Mouse (Mus musculus): ENCODE results near the gene Fam219b.

Gene Fam219b

GRCm38 (mm10) chr9:57525516-57525915, 11.8 kb upstream of the Fam219b start:
- DNase-seq, result no peak

DNA sequence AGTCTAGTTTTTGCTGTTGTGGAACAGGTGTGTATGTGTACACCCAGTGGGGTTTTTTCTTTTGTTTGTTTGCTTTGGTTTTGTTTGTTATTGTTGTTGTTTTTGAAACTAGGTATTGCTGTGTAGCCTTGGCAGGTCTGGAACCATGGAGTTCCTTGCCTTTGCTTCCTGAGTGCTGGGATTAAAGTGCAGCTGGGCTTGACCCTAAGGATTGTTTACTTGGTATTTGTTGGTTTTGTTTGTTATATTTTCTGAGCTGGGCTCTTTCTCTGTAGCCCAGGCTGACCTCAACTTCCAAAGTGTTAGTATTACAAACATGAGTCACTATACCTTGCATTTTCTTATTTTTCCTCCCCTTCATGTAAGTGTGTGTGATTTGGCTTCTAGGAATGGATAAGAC, 10.9 kb upstream of the Fam219b start:
- DNase-seq, result no peak

DNA sequence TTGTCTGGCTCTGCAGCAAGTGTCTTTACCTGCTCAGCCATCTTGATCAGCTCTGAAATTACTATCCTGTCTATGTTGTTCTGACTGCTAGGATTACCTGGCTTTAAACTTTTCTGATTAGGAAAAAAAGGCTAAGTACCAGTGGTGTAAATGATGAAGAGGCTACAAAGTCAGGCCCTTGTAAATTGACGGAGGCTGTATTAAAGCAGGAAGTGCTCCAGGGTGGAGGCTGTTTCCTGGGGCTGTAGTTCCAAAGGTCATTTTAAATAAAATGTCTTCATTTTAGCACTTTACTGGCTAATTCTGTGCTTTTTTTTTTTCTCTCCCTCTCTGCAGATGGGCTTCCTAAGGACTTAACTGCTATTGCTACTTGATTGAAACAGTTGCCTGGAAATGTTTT, 5.4 kb upstream of the Fam219b start:
- no peak for DNase-seq

DNA sequence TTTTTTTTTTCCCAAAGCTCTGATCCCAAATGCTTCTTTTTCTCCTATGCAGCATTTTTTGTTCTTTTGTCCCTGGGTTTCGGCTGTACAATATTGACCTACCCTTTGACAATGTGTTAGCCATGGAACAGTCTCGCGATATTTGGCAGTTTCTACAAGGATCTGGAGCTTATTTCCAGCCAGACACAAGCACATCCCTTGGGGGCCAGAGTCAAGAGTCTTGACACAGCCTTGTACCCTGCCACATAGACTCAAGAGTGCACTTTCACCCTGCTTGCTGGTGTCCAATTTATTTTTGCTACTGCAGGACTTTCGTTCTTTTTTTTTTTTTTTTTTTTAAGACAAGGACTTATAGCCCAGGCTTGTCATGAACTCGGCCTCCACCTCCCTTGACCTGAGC, 966 bp upstream of the Fam219b start:
- no peak for DNase-seq

- peak; percentile 37 for DNase-seq
These were observed 427 bp downstream of the Fam219b start for GRCm38 (mm10) chr9:57537728-57538181.

DNA sequence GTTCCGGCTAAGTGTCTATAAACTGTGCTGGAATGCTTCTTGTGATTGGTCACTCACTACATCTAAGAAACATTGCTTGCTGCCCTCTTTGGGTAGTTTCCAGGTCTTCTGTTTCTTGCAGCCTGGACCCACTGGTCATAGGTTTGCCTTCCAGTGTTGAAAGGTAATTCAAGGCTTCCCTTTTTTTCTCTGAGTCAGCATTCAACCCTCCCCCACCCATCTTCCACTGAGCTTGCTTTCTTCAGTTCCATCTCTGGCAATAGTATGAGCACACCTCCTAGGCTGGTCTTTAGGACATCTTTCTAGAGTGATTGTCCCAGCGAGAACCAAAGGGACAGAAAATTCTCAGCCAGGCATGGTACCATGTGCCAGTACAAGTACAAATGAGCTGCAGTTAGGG, 2.2 kb downstream of the Fam219b start:
- DNase-seq, result no peak

- peak; percentile 74 for DNase-seq
These were observed 4.0 kb downstream of the Fam219b start for GRCm38 (mm10) chr9:57541312-57541711.

DNA sequence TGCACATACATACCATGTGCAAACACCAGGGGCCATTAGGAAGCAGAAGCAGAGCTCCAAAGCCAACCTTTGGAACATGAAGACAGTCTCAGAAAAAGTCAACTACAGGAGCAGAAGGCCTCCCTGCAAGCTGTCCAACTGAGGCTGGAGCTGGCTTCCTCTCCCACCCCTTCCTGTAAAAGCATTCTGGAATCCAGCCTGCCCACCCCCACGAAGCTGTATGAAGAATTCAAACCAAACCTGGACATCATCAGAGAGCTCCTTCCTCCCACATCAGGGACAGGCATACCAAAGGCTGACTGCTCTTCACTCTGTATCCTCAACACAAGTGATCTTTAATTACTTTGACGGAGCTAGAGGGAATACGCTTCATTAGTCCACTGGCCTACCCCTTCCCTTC, 6.6 kb downstream of the Fam219b start:
- DNase-seq, result no peak

- no peak for DNase-seq
These were observed 10.0 kb downstream of the Fam219b start for GRCm38 (mm10) chr9:57547287-57547686.

- no peak for DNase-seq
These were observed 10.5 kb downstream of the Fam219b start for GRCm38 (mm10) chr9:57547869-57548268.

DNA sequence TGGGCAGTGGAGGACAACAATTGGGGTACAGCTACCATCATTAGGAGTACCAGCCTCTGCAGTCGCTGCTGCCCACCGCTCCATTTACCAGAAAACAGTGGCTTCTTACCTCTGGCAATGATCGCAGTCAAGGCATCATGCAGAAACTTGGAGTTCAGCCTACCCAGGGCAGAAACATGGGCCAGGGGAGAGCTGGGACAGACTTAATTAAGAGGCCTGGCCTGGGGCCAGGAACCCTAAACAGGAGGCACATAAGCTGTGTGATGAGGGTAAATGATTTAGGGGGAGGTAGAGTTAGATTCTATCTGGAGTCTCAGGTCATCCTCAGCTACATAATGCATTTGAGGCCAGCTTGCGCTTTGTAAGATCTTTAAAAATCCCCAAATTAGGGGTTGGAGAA, 11.9 kb downstream of the Fam219b start:
- DNase-seq, result no peak

DNA sequence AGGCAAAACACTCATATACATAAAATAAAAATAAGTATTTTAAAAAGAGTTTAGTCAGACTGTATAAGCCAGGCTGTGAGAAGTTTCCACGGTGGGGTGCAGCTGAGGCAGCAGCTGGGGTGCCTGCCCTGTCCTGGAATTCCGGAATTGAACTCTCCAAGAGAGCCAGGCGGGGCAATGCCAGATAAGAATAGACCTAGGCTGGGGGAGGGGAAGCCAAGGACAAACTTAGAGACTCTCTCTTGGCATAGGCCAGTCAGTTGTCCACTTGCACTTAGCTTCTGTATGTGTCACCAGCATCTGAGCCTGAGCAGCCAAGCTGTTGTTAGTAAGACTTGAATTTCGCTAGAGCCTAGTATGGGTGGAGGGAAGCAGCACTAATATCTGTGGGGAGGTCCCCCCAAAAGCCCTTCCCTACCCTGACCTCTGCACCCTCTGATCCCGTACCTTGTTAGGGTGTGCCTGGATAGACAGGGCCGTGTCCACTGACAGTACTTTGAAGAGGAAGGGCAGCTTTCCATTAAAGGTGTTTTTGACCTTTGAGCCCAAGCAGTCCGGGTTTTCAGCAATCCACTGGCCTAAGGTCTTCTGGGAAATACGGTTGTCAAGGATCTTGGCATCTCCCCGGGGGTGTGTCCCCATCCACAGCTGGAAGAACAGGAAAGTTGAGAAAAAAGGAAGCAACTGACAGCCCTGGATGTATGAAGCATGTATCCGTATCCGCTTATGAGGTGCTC, 13.0 kb downstream of the Fam219b start:
- peak; percentile 41 for DNase-seq

GRCm38 (mm10) chr9:57552139-57552887, 15.0 kb downstream of the Fam219b start, which contains the start of gene Mpi:
Mpi (minus strand) TSS chr9:57552763.
- DNase-seq, result peak; percentile 76

- DNase-seq, result no peak
These were observed 15.8 kb downstream of the Fam219b start for GRCm38 (mm10) chr9:57553119-57553518.

- DNase-seq, result no peak
These were observed 17.4 kb downstream of the Fam219b start for GRCm38 (mm10) chr9:57554753-57555152.

GRCm38 (mm10) chr9:57557215-57557614, 19.9 kb downstream of the Fam219b start:
- DNase-seq, result no peak

DNA sequence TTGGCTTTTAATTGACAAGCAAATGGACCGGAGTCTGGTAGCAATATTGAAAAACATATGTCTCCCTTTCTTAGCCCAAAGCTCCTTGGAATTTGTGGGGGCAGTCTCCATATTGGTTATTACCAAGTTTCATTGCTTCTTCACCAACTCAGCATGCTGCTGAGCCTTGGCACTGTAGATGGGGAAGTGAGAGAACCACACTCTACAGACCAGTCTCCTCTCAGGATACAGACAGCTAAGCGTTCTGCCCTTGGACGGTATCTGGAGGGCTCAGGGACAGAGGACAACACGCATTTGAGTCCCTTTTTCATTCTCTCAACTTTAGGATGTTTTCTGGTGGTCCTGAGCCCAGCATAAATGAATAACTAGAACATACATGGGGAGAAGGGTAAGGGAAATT, 21.3 kb downstream of the Fam219b start:
- no peak for DNase-seq

GRCm38 (mm10) chr9:57559568-57559967, 22.2 kb downstream of the Fam219b start:
- DNase-seq, result no peak

GRCm38 (mm10) chr9:57560263-57560662, 22.9 kb downstream of the Fam219b start:
- no peak for DNase-seq

- DNase-seq, result peak; percentile 96
These were observed 23.8 kb downstream of the Fam219b start, which contains the start of gene Scamp2 for GRCm38 (mm10) chr9:57560861-57561710. Scamp2 (plus strand) TSS chr9:57560943.

GRCm38 (mm10) chr9:57561711-57562099, 24.4 kb downstream of the Fam219b start:
- no peak for DNase-seq

GRCm38 (mm10) chr9:57562896-57563372, 25.6 kb downstream of the Fam219b start:
- DNase-seq, result peak; percentile 57

DNA sequence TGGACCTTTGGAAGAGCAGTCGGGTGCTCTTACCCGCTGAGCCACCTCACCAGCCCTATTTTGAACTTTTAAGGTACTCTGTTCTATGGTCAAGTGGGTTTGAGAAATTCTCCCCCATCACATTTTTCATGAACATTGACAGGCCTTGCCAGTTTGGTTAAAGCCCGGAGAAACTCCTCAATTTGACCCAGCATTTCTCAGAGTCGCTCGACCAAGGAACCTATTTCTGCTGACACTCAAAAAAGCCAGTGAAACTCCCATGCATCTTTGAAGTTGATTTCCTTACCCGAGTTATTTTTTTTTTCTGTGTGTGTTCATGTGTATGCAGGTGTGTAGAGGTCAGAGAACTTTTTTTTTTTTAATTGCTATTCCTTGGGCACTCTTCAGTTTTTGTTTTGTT, 27.3 kb downstream of the Fam219b start:
- DNase-seq, result no peak
